Mouse (Mus musculus) granulocyte monocyte progenitor cell, adult 5-6 weeks (primary cell): ENCODE measurements around the gene Dmbt1. TPM values are rescaled to one million over a fixed set of nuclear protein-coding genes. Genes with fewer than 3 reads are reported as not detected.
"Not testable (repeated sequence)": the region's sequence is repeated elsewhere in the genome, so short reads cannot be mapped to it uniquely, and the experiment has no call there.

Experiments
- ATAC-seq: replicated peaks from 2 replicates; pipeline ENCODE4 v1.8.0; 2016; ENCODE audit warnings: mild to moderate bottlenecking, moderate TSS enrichment, inconsistent platforms; ENCODE audit not compliant: poor library complexity, severe bottlenecking
- total RNA-seq, 2 experiments: library from RNA; stranded (forward) in 1 of 2; stranded (reverse) in 1 of 2; fragments of 200-712, 200-1000 nt in 1 of 2; fragments of >200 nt in 1 of 2; fragmentation: Nextera tagmentation in 1 of 2; gene quantifications; 2 replicates each; pipeline ENCODE4 v1.2.3; 2014 to 2017

Dmbt1 gene
- not detected in 2 replicates for total RNA-seq (2014; fragmentation: Nextera tagmentation)
- total RNA-seq (2017), result not detected in 2 replicates

GRCm38 (mm10) chr7:131031755-131032154, at the start of gene Dmbt1:
Dmbt1 (plus strand) TSS chr7:131032053.
- no peak for ATAC-seq

GRCm38 (mm10) chr7:130982371-130982770, 49.5 kb upstream of the Dmbt1 start:
- no peak for ATAC-seq

DNA sequence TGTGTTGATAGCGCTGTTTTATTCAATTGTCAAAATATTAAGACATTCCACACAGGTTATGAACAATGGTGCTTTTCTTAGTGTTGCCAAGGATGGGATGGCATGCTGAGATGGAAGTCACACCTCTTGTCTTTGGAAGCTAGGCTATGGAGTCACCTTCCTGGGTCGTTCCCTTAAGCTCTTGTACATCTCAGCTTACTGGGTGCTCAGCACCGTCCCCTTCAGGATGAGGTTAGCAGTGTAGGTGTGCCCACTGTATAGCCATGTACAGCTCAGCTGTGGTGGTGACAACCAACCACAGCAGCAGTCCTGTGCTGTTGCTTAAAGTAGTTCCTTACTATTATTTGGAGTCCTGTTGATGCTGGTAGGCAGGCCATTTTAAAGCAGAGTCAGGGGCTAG, 49.0 kb upstream of the Dmbt1 start:
- no peak for ATAC-seq

- ATAC-seq, result no peak
Observed at GRCm38 (mm10) chr7:130984294-130984693, 47.6 kb upstream of the Dmbt1 start.

- ATAC-seq, result no peak
Observed at GRCm38 (mm10) chr7:130985193-130985592, 46.7 kb upstream of the Dmbt1 start.

DNA sequence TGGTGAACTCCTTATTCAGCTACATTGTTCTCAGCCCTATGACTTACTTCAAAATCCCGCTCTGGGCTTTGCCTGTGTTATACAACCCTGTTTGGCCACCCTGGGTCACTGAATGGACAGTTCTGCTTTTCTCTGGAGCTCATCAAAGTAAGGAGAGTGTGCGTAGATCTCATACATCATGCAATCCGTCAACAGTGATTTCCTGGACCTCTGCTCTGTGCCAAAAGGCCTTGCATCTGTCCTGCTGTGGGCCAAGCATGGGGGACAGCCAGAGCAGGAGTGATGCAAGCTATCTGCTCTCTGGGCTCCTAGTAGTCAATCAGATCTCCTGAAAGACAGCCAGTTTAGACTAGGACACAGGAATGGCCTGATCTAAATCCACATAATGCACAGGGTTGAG, 46.1 kb upstream of the Dmbt1 start:
- no peak for ATAC-seq

- no peak for ATAC-seq
Observed at GRCm38 (mm10) chr7:130988146-130988545, 43.7 kb upstream of the Dmbt1 start.

DNA sequence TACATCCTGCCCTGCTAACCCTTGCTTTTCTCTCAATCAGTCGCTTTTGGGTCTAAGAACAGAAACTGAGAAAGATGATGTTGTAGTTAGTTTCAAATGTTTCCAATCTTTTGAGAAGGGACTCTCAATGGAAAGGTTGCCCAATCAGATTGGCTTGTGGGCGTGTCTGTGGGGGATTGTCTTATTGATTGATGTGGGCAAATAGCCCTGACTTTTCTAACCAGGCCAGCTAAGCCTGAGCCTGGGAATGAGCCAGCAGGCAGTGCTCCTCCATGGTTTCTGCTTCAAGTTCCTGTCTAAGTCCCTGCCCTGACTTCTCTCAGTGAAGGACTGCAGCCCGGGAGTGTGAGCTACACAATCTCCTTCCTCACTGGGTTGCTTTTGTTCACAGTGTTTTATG, 42.5 kb upstream of the Dmbt1 start:
- ATAC-seq, result no peak

DNA sequence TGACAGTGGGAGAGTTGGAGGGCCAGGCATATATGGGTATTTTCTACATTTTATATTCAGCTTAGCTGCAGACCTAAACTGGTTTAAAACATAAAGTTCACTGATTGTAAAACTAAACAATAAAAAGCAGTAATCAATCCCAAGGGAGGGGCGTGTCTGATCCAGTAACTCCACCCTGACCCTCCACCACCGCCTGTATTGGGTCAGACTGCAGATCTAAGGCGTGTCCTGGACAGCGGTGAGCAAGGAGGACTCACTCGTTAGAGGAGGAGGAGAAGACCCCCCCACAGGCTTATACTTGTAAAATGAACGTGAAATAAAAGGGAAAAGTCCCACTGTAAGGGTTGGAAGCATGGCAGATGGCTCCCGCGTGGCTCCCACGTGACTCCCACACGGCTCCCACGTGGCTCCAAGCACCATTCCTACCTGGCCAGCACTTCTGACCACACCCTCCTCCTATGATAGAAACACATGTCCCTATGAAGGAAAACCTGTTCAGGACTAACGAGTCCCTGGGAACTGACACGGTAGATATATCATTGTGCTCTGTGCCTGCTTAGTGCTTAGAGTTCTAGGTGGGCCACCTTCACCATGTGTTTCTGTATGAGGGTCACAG, 40.6 kb upstream of the Dmbt1 start:
- ATAC-seq, result no peak

- no peak for ATAC-seq
Observed at GRCm38 (mm10) chr7:130993907-130994306, 37.9 kb upstream of the Dmbt1 start.

GRCm38 (mm10) chr7:131001976-131002726, 29.7 kb upstream of the Dmbt1 start:
- no peak for ATAC-seq

DNA sequence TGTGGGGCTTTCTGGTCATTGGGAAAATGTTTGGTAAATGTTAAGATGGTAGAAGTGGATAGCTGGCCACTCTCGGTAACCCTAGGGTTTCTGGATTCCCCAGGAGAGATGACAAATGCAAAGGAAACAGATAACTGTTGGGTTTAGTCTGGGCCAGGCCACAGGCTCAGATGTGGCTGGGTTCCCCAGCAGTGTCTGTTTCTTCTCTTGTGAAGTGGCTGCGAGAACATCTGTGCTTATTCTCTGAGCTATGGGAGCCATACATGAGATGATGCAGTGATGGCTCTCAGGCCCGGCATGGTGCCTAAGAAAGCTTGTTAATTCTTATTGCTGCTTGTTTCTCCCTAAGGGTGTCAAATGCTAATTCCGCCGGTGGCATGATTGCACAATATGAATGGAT, 27.8 kb upstream of the Dmbt1 start:
- ATAC-seq, result no peak

DNA sequence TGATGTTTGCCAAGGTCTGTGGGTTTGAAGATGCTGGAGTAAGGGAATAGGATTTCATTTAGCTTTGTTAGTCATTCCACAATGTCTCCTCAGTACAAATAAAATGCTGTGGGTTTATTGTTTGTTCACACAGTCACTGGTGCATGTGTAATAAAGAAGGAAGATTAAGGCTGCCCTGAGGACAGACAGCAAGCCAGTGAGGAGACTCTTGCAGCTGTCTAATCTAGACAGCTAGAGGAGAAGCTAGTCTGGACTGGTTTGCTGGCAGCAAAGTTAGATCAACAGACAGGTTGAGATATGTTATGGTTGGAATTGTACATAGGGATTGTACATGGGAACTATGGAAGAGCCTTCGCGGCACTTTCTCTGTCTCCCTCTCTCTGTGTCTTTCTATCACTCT, 24.6 kb upstream of the Dmbt1 start:
- no peak for ATAC-seq

GRCm38 (mm10) chr7:131009178-131009577, 22.7 kb upstream of the Dmbt1 start:
- no peak for ATAC-seq

- peak; percentile 40 for ATAC-seq
Observed at GRCm38 (mm10) chr7:131011901-131012300, 20.0 kb upstream of the Dmbt1 start.

DNA sequence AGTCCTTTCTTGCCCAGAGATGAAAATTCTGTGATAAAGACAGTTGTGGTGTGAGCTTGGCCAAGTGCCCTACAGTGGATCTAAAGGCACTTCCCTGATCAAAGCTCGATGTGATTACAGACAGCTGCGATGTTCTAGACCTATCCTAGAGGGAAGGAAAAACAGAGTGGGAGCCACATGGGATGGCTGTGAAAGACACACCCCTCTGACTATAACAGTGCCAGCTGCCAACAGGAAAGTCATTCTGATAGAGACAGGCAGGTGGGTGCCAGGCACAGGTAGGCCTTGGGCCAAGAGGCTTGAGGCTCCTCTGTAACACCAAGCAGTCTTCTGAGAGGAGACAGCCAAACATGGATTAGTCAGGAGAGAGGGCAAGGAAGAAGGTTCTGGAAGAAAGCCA, 12.7 kb upstream of the Dmbt1 start:
- ATAC-seq, result no peak

DNA sequence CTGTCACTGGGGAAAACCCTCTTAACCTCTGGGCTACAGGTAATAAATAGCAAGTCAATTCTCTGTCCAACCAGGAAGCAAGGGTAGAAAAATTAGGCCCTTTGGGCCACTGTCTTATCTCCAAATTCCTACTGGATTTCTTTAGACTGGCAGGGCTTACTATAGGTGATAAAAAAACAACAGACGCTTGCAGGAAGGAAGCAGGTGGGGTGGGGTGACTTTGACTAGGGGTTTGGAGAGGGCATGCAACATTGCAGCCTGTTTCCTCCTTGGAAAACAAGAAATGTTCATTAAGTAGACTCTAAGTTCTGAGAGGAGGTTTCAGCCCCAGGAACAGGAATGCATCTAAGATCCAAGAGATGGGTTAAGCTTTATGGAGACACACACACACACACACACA, 7.0 kb upstream of the Dmbt1 start:
- ATAC-seq, result no peak

- ATAC-seq, result no peak
Observed at GRCm38 (mm10) chr7:131027557-131027956, 4.3 kb upstream of the Dmbt1 start.

GRCm38 (mm10) chr7:131036396-131036795, 4.5 kb downstream of the Dmbt1 start:
- no peak for ATAC-seq

DNA sequence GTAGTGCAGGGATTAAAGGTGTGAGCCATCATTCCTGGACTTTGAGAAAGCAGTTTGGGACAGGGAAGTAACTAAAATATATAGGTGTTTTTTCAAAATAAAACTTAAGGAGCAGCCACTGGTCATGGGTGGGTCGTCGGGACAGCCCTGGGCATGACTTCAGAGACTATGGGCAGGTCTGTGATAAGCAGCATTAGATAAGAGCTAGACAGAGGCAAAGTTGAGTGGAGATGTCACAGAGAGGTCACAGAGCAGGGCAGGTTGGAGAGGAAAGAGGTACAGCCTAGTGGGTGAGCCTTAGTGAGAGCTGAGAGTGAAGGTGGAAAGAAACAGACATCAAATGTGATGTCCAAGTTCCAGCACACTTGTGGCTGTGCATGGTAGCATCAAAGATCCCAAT, 5.2 kb downstream of the Dmbt1 start:
- no peak for ATAC-seq

DNA sequence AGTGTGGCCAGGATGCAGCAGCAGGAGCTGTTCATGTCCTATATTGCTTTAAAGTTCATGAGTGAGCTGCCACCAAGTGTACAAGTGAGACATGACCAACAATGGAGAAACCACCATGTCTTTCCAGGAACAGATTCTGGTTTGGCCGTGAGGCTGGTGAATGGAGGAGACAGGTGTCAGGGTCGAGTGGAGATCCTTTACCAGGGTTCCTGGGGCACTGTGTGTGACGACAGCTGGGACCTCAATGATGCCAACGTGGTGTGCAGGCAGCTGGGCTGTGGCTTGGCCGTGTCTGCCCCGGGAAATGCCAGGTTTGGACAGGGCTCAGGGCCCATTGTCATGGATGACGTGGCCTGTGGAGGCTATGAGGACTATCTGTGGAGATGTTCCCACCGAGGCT, 8.9 kb downstream of the Dmbt1 start:
- ATAC-seq, result not testable (repeated sequence)

DNA sequence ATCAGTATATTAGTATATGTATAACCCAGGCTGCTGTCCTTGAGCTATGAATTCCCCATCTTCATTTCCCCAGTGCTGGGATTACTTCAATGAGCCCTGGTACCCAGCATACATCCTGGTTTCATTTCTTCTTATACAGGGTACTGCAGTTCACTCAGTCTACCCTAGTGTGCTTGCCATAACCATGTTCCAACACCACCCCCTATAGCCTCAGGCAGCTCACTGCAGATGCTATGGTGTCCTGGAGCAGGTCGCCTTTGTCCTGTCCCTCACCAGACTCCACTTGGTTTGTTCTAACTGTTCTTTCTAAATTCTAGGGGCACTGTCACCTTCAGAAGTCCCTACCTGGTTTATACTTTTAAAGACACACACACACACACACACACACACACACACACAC, 10.8 kb downstream of the Dmbt1 start:
- ATAC-seq, result peak; percentile 59
